Mouse (Mus musculus) bone marrow macrophage, adult 2 months (primary cell): ENCODE measurements around the gene Notch4.

Experiments
- CTCF ChIP-seq: IDR thresholded peaks from 2 replicates; pipeline ENCODE4 v1.5.1; 2012; ENCODE audit warnings: low read depth, mild to moderate bottlenecking, low read length, moderate library complexity
- POLR2A ChIP-seq: IDR thresholded peaks from 2 replicates; pipeline ENCODE4 v1.6.1; 2012; ENCODE audit warnings: mild to moderate bottlenecking, low read depth, low read length, borderline replicate concordance

DNA sequence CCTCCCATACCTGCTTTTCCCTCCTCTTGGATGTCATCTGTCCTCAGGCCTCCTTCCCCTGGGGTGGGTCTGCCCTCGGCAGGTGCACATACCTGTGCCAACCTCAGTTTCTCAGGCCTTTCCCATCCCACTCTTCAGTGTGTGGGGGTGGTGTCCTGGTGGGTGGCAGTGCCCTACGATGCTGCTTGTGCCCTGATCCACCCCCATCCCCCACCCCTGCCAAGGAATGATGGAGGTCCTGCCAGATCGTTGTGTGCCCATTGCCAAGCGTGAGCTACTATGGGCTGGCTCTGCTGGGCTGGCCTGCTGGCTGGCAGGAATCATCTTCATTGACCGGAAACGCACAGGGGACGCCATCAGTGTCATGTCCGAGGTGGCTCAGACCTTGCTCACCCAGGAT lies 47.0 kb downstream of the Notch4 start:
- no peak for TF ChIP-seq CTCF
- TF ChIP-seq POLR2A, result no peak
